Mouse (Mus musculus) megakaryocyte, embryonic 14.5 days (primary cell): ENCODE data around the gene Slc35e3.

Experiments
- FLI1 ChIP-seq: IDR thresholded peaks from 2 replicates; pipeline ENCODE4 v1.6.1; 2012; ENCODE audit warnings: low read length, inconsistent platforms, mixed read lengths
- GATA1 ChIP-seq: IDR thresholded peaks from 3 replicates; pipeline ENCODE4 v1.6.1; 2012; ENCODE audit warnings: mixed read lengths, low read length, inconsistent platforms, borderline replicate concordance

GRCm38 (mm10) chr10:117774817-117775120 is 28.6 kb upstream of the Slc35e3 start:
- TF ChIP-seq GATA1 (no peak), FLI1 (no peak)
